Mouse (Mus musculus) lung, postnatal 0 days (tissue): ENCODE measurements around the gene Lgals9.

Experiments used
- CTCF ChIP-seq: IDR thresholded peaks from 2 replicates; pipeline ENCODE4 v1.5.1; 2016; ENCODE audit warnings: antibody characterized with exemption, mild to moderate bottlenecking
- EP300 ChIP-seq: IDR thresholded peaks from 2 replicates; pipeline ENCODE4 v1.6.1; 2016; ENCODE audit warnings: antibody characterized with exemption, mild to moderate bottlenecking, control low read depth

DNA sequence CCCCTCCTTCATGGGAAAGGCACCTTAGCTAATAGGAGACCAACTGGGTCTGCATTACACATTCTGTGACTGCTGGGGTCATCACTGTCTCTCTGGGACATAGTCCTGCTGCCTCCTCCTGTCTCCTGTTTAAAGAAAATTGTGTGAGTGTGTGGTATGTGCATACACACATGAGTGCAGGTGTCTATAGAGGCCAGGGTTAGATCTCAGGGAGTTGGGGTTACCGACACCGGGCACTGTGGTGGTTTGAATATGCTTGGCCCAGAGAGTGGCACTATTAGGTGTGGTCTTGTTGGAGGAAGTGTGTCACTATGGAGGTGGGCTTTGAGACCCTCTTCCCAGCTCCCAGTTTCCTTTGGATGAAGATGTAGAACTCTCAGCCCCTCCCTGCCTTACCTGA, 27.8 kb upstream of the Lgals9 start:
- no peak for TF ChIP-seq CTCF
- no peak for TF ChIP-seq EP300
